Mouse (Mus musculus) midbrain, embryonic 16.5 days (tissue): ENCODE measurements around the gene Ssb. TPM values are rescaled to one million over a fixed set of nuclear protein-coding genes. Genes with fewer than 3 reads are reported as not detected.

Experiments
- ATAC-seq: fragments of 200-750 bp; cut with Nextera tagmentation; 2 replicates; pipeline ENCODE4 v1.8.0; 2017; ENCODE audit warnings: moderate TSS enrichment
- H3K27ac ChIP-seq: fragments of 300-500 bp; sonication (generic); 2 replicates; pipeline ENCODE4 v1.5.1; 2014; ENCODE audit warnings: mild to moderate bottlenecking, low read length, mixed read lengths
- H3K27me3 ChIP-seq: fragments of 300-500 bp; sonication (generic); 2 replicates; pipeline ENCODE4 v1.6.1; 2014; ENCODE audit warnings: low read depth, low read length, mixed read lengths; ENCODE audit not compliant: control insufficient read depth, insufficient read depth
- H3K36me3 ChIP-seq: fragments of 300-500 bp; sonication (generic); 2 replicates; pipeline ENCODE4 v1.6.1; 2014; ENCODE audit warnings: mild to moderate bottlenecking, low read length, moderate library complexity, mixed read lengths; ENCODE audit not compliant: control insufficient read depth, insufficient read depth
- H3K4me1 ChIP-seq: fragments of 300-500 bp; sonication (generic); 2 replicates; pipeline ENCODE4 v1.6.1; 2014; ENCODE audit warnings: mild to moderate bottlenecking, low read length, mixed read lengths; ENCODE audit not compliant: control insufficient read depth, insufficient read depth
- H3K4me2 ChIP-seq: fragments of 300-500 bp; sonication (generic); 2 replicates; pipeline ENCODE4 v1.6.1; 2014; ENCODE audit warnings: mild to moderate bottlenecking, low read length, mixed read lengths
- H3K4me3 ChIP-seq: fragments of 300-500 bp; sonication (generic); 2 replicates; pipeline ENCODE4 v1.5.1; 2014; ENCODE audit warnings: low read depth, mild to moderate bottlenecking, low read length, moderate library complexity, mixed read lengths
- H3K9ac ChIP-seq: fragments of 300-500 bp; sonication (generic); 2 replicates; pipeline ENCODE4 v1.6.1; 2014; ENCODE audit warnings: low read depth, low read length, mixed read lengths
- H3K9me3 ChIP-seq: fragments of 300-500 bp; sonication (generic); replicated peaks from 2 replicates; pipeline ENCODE4 v1.6.1; 2014; ENCODE audit warnings: mild to moderate bottlenecking, low read length, mixed read lengths; ENCODE audit not compliant: control insufficient read depth, poor library complexity, severe bottlenecking
- WGBS: fragments of 180-500 bp; shearing (Covaris S2); extraction: QIAGEN DNeasy Blood & Tissue Kit; methylation state at CpG from one replicate; pipeline ENCODE4 v1.1.7; 2014; 5-methylcytosine and 5-hydroxymethylcytosine counted together
- polyA plus RNA-seq: library from polyadenylated mRNA; unstranded; fragments of >200 nt; fragmentation: Nextera tagmentation; extraction: Ambion mirVana; gene quantifications from 2 replicates; pipeline ENCODE4 v1.2.1, GENCODE M21; 2015

Gene Ssb
- polyA plus RNA-seq, 1 experiment from 2014 or later = 241 TPM

DNA sequence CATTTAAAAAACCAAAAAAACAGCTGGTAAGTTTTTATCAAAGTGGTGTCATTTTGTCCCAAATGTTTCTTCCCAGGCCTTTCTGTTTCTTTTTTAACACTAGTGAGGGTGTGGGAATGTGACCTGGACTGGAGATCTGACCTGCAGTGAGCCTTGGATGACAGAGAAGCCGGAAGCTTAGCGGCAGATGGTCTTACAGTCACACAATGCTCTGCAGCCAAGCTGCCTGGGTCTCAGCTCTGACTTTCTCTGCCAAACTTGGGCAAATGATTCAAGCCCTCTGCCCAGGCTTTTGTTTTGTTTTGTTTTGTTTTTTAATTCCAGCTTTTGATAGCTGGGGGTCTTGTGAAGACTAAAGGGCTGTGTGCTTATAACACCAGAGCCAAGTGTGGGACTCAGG, 35.0 kb upstream of the Ssb start:
- H3K4me1 ChIP-seq = peaks cover 43% of the 10 kb centered on the region
- 50% methylated on average over 2 of the region's 2 CpGs for WGBS
- H3K4me3 ChIP-seq = no peak overlapping the region
- no peaks in the 10 kb centered on the region for H3K9me3 ChIP-seq
- no peak for ATAC-seq
- no peak overlapping the region for H3K9ac ChIP-seq
- H3K36me3 ChIP-seq = peaks cover 8% of the 10 kb centered on the region; the same call in 1 of the 2 replicates
- H3K27ac ChIP-seq = peak overlapping the region; percentile 54; the same call in 1 of the 2 replicates
- H3K4me2 ChIP-seq = peak overlapping the region; percentile 36
- H3K27me3 ChIP-seq = no peaks in the 10 kb centered on the region

DNA sequence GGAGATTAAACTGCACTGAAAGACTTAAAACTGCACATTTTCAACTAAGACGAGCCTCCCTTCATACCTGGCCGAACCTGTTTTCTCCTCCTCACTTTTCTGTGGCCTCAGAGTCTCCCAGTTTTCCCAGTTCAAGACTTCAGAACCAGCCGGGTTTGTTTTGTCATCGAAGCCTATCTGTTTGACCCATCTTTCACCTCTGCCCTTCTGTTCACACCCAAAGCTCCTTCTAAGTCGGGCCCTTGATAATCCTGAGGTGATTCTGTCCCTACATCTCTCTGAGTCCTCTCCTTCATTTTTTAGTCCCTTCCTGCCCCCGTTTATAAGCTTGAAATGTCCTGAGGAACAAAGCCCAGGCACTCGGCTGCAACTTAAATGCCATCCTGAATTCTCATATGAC, 33.3 kb upstream of the Ssb start:
- Histone ChIP-seq H3K9ac (peak overlapping the region; percentile 32; the same call in 1 of the 2 replicates), H3K4me3 (no peak overlapping the region), H3K27me3 (no peaks in the 10 kb centered on the region), H3K4me2 (0 out of 2 replicates have a peak overlapping the region, but pooled peaks have one; percentile 4), H3K4me1 (peaks cover 34% of the 10 kb centered on the region), H3K36me3 (peaks cover 16% of the 10 kb centered on the region), H3K27ac (no peak overlapping the region), H3K9me3 (no peaks in the 10 kb centered on the region)
- ATAC-seq = no peak
- 38% methylated on average over 7 of the region's 7 CpGs for WGBS

GRCm38 (mm10) chr2:69829680-69830079, 31.7 kb upstream of the Ssb start:
- Histone ChIP-seq H3K4me3 (no peak overlapping the region), H3K9ac (no peak overlapping the region), H3K4me1 (peaks cover 23% of the 10 kb centered on the region), H3K4me2 (no peak overlapping the region), H3K27ac (no peak overlapping the region), H3K36me3 (peaks cover 17% of the 10 kb centered on the region), H3K9me3 (no peaks in the 10 kb centered on the region), H3K27me3 (no peaks in the 10 kb centered on the region)
- ATAC-seq = no peak
- WGBS = 87% methylated on average over 2 of the region's 2 CpGs

DNA sequence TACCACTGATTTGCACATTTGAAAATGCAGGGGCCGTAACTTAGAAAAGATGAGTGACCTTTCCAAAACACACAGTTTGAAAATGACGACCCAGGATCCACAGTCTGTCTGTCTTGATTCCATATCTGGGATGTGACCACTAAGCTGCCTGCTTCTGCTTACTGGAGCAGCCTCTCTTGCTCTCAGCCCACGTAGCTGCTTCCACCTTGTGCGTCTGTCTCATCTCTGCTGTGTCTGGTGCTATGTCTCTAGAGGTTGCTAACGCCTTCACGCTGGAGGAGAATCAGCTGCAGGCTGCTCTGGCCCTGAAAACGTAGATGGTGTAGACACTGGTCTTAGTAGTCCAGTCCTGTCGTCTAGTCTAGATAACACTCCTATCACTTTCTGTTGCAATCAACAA, 31.2 kb upstream of the Ssb start:
- Histone ChIP-seq H3K4me3 (no peak overlapping the region), H3K27me3 (no peaks in the 10 kb centered on the region), H3K36me3 (peaks cover 17% of the 10 kb centered on the region), H3K9me3 (no peaks in the 10 kb centered on the region), H3K4me2 (no peak overlapping the region), H3K4me1 (peaks cover 19% of the 10 kb centered on the region), H3K27ac (no peak overlapping the region), H3K9ac (no peak overlapping the region)
- 89% methylated on average over 8 of the region's 8 CpGs for WGBS
- no peak for ATAC-seq

GRCm38 (mm10) chr2:69837244-69837967, 24.0 kb upstream of the Ssb start:
- H3K9me3 ChIP-seq = no peaks in the 10 kb centered on the region
- ATAC-seq = no peak; the same call in 1 of the 2 replicates
- H3K27me3 ChIP-seq = no peaks in the 10 kb centered on the region
- 55% methylated on average over 7 of the region's 7 CpGs for WGBS
- H3K9ac ChIP-seq = no peak overlapping the region
- H3K4me2 ChIP-seq = no peak overlapping the region
- H3K36me3 ChIP-seq = peaks cover 13% of the 10 kb centered on the region
- no peak overlapping the region for H3K4me3 ChIP-seq
- no peak overlapping the region for H3K27ac ChIP-seq
- H3K4me1 ChIP-seq = no peaks in the 10 kb centered on the region; the same call in 1 of the 2 replicates

DNA sequence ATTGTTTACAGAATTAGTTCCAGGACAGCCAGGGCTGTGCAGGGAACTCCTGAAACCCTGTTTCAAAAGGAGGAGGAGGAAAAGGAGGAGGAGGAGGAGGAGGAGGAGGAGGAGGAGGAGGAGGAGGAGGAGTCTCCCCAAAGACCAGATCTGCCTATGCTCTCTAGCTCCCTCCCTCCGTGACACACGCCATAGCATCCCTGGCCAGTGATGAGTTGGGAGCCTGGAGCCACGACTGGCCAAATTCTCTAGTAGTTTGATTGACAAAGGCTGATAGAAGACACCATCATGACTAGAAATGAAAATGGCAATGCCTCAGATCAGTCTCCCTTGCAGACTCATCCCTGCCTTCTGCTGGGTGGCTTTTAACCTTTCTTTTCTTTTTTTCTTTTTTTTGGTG, 23.4 kb upstream of the Ssb start:
- Histone ChIP-seq H3K4me3 (no peak overlapping the region), H3K4me2 (no peak overlapping the region), H3K27ac (no peak overlapping the region), H3K4me1 (no peaks in the 10 kb centered on the region; the same call in 1 of the 2 replicates), H3K36me3 (peaks cover 9% of the 10 kb centered on the region; the same call in 1 of the 2 replicates), H3K27me3 (no peaks in the 10 kb centered on the region), H3K9me3 (no peaks in the 10 kb centered on the region), H3K9ac (no peak overlapping the region)
- 27% methylated on average over 3 of the region's 3 CpGs for WGBS
- no peak for ATAC-seq

DNA sequence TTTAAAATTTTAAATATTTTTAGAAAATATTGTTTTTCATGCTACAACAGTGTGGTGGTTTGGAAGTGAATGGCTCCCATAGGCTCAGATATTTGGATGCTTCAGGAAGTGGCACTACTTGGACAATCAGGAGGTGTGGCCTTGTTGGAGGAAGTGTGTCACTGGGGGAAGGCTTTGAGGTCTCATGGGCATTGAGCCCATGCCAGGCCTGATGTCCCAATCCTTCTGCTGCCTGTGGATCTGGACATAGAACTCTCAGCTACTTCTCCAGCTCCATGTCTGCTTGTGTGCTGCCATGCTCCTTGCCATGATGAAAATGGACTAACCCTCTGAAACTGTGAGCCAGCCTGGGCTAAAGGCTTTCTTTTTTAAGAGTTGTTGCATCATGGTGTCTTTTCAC, 22.7 kb upstream of the Ssb start:
- no peaks in the 10 kb centered on the region; the same call in 1 of the 2 replicates for H3K4me1 ChIP-seq
- no peaks in the 10 kb centered on the region for H3K27me3 ChIP-seq
- no peak overlapping the region for H3K27ac ChIP-seq
- no peaks in the 10 kb centered on the region for H3K9me3 ChIP-seq
- H3K4me2 ChIP-seq = no peak overlapping the region
- no peak overlapping the region for H3K9ac ChIP-seq
- peaks cover 8% of the 10 kb centered on the region; the same call in 1 of the 2 replicates for H3K36me3 ChIP-seq
- H3K4me3 ChIP-seq = no peak overlapping the region
- ATAC-seq = no peak

- H3K4me1 ChIP-seq = no peaks in the 10 kb centered on the region; the same call in 1 of the 2 replicates
- H3K4me3 ChIP-seq = no peak overlapping the region
- no peaks in the 10 kb centered on the region for H3K27me3 ChIP-seq
- no peaks in the 10 kb centered on the region for H3K9me3 ChIP-seq
- ATAC-seq = no peak
- H3K36me3 ChIP-seq = peaks cover 8% of the 10 kb centered on the region; the same call in 1 of the 2 replicates
- H3K27ac ChIP-seq = no peak overlapping the region; the same call in 1 of the 2 replicates
- no peak overlapping the region for H3K9ac ChIP-seq
- no peak overlapping the region for H3K4me2 ChIP-seq
- 21% methylated on average over 6 of the region's 6 CpGs for WGBS
Measured at GRCm38 (mm10) chr2:69840261-69840660, 21.1 kb upstream of the Ssb start.

DNA sequence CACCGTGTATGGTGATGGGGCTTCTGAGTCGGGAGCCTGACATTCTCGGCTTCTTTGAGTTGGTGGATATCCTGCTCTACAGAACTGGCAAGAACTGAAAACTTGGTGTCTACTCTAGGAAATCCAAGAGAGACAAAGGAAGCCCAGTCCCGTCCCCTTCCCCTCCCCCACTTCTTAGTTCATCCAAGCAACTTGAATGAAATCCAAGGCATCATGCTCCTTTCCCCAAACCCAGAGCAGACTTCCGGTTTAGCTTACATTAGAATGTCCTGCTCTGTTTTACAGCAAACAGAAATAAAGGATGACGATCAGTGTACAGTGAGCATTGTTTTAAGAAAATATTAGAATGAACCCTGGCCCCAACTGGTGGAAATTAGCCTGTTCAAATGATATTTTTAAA, 12.1 kb upstream of the Ssb start:
- H3K9ac ChIP-seq = no peak overlapping the region
- no peak overlapping the region for H3K4me3 ChIP-seq
- no peak for ATAC-seq
- H3K4me2 ChIP-seq = no peak overlapping the region
- no peaks in the 10 kb centered on the region for H3K4me1 ChIP-seq
- no peaks in the 10 kb centered on the region for H3K9me3 ChIP-seq
- H3K36me3 ChIP-seq = no peaks in the 10 kb centered on the region
- no peaks in the 10 kb centered on the region for H3K27me3 ChIP-seq
- WGBS = 70% methylated on average over 6 of the region's 6 CpGs
- no peak overlapping the region for H3K27ac ChIP-seq
